Mouse (Mus musculus): ENCODE results near the gene Zfp64. TPM values are rescaled to one million over a fixed set of nuclear protein-coding genes. Genes with fewer than 3 reads are reported as not detected.

Zfp64 gene
- polyA plus RNA-seq, 1 experiment from 2014 or later: 44.0 TPM

DNA sequence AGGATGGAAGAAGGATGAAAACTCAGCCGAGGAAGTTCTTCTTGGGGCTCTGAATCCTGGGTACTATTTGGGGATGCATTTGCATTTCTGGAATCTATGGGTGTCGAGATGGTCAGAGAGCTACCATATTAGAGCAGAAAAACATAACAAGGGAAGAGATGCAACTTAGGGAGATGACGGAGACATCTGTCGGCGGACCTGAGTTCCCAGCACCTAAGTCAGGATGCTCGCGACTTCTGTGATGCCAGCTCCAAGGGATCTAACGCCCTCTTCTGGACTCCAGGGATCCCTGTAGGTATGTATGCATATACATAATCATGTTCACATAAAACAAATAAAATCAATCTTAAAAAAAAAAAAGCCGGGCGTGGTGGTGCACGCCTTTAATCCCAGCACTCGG is 26.1 kb upstream of the Zfp64 start:
- Histone ChIP-seq H3K9ac (replicated peaks; ENCODE audit: low read length) (no peak overlapping the region), H3K4me3 (ENCODE audit: low read depth, low read length) (0 out of 2 replicates have a peak overlapping the region, but pooled peaks have one; percentile 0), H3K36me3 (replicated peaks; ENCODE audit: control insufficient read depth, insufficient read depth, low read depth, low read length) (no peaks in the 10 kb centered on the region), H3K27me3 (ENCODE audit: control insufficient read depth, insufficient read depth, low read length) (no peaks in the 10 kb centered on the region), H3K4me2 (ENCODE audit: low read depth, low read length) (no peak overlapping the region; the same call in 1 of the 2 replicates), H3K27ac (replicated peaks; ENCODE audit: low read depth, low read length) (no peak overlapping the region), H3K4me1 (ENCODE audit: control insufficient read depth, insufficient read depth, low read length) (no peaks in the 10 kb centered on the region), H3K9me3 (replicated peaks; ENCODE audit: control insufficient read depth, low read length) (no peaks in the 10 kb centered on the region)
- WGBS: 59% methylated on average over 12 of the region's 12 CpGs
- ATAC-seq (replicated peaks; ENCODE audit: insufficient number of reproducible peaks, low FRiP score, low TSS enrichment, low read depth) (no peak), DNase-seq (ENCODE audit: low spot score) (no peak)

DNA sequence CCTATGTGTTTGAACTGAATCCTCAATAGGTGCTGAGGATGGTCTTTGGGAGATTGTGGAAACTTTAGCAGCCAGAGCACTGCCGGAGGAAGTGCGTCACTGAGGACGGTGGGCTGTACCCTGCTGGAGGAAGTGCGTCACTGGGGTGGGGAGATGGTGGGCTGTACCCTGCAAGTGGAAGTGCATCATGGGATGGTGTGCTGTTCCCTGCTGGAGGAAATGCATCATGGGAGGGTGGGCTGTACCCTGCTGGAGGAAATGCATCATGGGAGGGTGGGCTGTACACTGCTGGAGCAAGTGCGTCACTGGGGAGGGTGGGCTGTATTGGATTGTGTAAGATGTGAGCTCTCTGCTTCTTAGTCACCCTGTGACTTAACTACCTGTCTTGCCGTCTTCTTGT is 25.5 kb upstream of the Zfp64 start:
- peak; percentile 86 for ATAC-seq (replicated peaks; ENCODE audit: insufficient number of reproducible peaks, low FRiP score, low TSS enrichment, low read depth)
- H3K27me3 ChIP-seq (ENCODE audit: control insufficient read depth, insufficient read depth, low read length): no peaks in the 10 kb centered on the region
- H3K4me2 ChIP-seq (ENCODE audit: low read depth, low read length): no peak overlapping the region; the same call in 1 of the 2 replicates
- H3K27ac ChIP-seq (replicated peaks; ENCODE audit: low read depth, low read length): no peak overlapping the region
- no peak overlapping the region for H3K9ac ChIP-seq (replicated peaks; ENCODE audit: low read length)
- 0 out of 2 replicates have a peak overlapping the region, but pooled peaks have one; percentile 0 for H3K4me3 ChIP-seq (ENCODE audit: low read depth, low read length)
- H3K36me3 ChIP-seq (replicated peaks; ENCODE audit: control insufficient read depth, insufficient read depth, low read depth, low read length): no peaks in the 10 kb centered on the region
- DNase-seq (ENCODE audit: low spot score): peak; percentile 70
- no peaks in the 10 kb centered on the region for H3K9me3 ChIP-seq (replicated peaks; ENCODE audit: control insufficient read depth, low read length)
- 42% methylated on average over 6 of the region's 6 CpGs for WGBS
- no peaks in the 10 kb centered on the region for H3K4me1 ChIP-seq (ENCODE audit: control insufficient read depth, insufficient read depth, low read length)

DNA sequence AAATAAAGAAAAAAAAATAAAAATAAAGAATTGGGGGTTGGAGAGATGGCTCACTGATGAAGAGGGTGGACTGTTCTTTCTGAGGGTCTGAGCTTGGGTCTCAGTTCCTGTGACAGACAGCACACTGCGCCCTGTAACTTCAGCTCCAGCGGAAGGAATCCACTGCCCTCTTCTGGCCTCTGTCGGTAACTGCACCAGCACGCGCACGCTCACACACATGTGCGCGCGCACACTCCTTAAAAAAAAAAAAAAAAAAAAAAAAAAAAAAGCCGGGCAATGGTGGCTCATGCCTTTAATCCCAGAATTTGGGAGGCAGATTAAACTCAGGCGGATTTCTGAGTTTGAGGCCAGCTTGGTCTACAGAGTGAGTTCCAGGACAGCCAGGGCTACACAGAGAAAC is 24.4 kb upstream of the Zfp64 start:
- no peak for ATAC-seq (replicated peaks; ENCODE audit: insufficient number of reproducible peaks, low FRiP score, low TSS enrichment, low read depth)
- peak; percentile 32 for DNase-seq (ENCODE audit: low spot score)
- 46% methylated on average over 11 of the region's 11 CpGs for WGBS

DNA sequence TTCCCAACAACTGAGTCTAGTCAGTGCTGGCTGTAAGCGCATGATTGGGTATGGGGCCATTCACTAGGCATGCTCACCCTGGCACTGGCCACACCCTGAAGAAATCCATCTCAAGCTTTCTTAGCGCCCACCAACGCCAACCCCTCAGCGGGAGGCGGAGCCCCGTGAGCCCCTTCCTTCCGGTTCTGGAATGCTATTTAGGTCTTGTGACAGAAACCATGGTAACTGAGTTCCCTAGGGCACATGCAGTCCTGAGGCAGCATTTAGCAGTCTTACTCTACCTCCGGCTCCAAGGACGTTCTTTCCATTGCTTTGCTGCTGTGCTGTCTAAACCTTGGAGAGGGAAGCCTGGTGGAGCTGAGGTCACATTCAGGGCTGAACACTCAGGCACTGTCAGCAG is 22.6 kb upstream of the Zfp64 start:
- H3K27ac ChIP-seq (replicated peaks; ENCODE audit: low read depth, low read length): no peak overlapping the region
- H3K9me3 ChIP-seq (replicated peaks; ENCODE audit: control insufficient read depth, low read length): no peaks in the 10 kb centered on the region
- H3K27me3 ChIP-seq (ENCODE audit: control insufficient read depth, insufficient read depth, low read length): no peaks in the 10 kb centered on the region
- no peak overlapping the region for H3K9ac ChIP-seq (replicated peaks; ENCODE audit: low read length)
- 46% methylated on average over 9 of the region's 9 CpGs for WGBS
- no peaks in the 10 kb centered on the region for H3K4me1 ChIP-seq (ENCODE audit: control insufficient read depth, insufficient read depth, low read length)
- H3K36me3 ChIP-seq (replicated peaks; ENCODE audit: control insufficient read depth, insufficient read depth, low read depth, low read length): no peaks in the 10 kb centered on the region
- no peak for ATAC-seq (replicated peaks; ENCODE audit: insufficient number of reproducible peaks, low FRiP score, low TSS enrichment, low read depth)
- H3K4me3 ChIP-seq (ENCODE audit: low read depth, low read length): no peak overlapping the region
- DNase-seq (ENCODE audit: low spot score): peak; percentile 51
- H3K4me2 ChIP-seq (ENCODE audit: low read depth, low read length): no peak overlapping the region

More for the DNA sequence above, 24.4 kb upstream of the Zfp64 start:
- Histone ChIP-seq H3K9ac (replicated peaks; ENCODE audit: low read length) (no peak overlapping the region), H3K4me3 (ENCODE audit: low read depth, low read length) (no peak overlapping the region), H3K9me3 (replicated peaks; ENCODE audit: control insufficient read depth, low read length) (no peaks in the 10 kb centered on the region), H3K4me2 (ENCODE audit: low read depth, low read length) (no peak overlapping the region), H3K27ac (replicated peaks; ENCODE audit: low read depth, low read length) (no peak overlapping the region), H3K36me3 (replicated peaks; ENCODE audit: control insufficient read depth, insufficient read depth, low read depth, low read length) (no peaks in the 10 kb centered on the region), H3K4me1 (ENCODE audit: control insufficient read depth, insufficient read depth, low read length) (no peaks in the 10 kb centered on the region), H3K27me3 (ENCODE audit: control insufficient read depth, insufficient read depth, low read length) (no peaks in the 10 kb centered on the region)

DNA sequence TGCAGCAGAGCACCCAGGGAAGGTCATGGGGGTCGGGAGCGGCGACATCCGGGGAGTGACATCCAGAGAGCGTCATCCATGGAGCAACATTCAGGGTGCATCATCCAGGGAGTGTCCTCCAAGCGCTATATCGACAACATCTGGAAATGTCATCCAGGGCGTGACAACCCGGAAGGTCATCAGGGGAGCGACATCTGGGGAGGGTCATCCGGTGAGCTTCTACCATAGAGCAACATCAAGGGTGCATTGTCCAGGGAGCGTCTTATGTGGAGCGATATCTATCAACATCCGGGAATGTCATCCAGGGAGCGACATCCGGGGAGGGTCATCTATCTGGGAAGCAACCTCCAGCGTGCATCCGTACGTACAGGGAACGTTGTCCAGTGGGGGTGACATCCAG is 14.7 kb upstream of the Zfp64 start:
- Histone ChIP-seq H3K4me2 (ENCODE audit: low read depth, low read length) (no peak overlapping the region), H3K27me3 (ENCODE audit: control insufficient read depth, insufficient read depth, low read length) (no peaks in the 10 kb centered on the region), H3K9ac (replicated peaks; ENCODE audit: low read length) (no peak overlapping the region), H3K4me1 (ENCODE audit: control insufficient read depth, insufficient read depth, low read length) (no peaks in the 10 kb centered on the region), H3K27ac (replicated peaks; ENCODE audit: low read depth, low read length) (no peak overlapping the region), H3K36me3 (replicated peaks; ENCODE audit: control insufficient read depth, insufficient read depth, low read depth, low read length) (no peaks in the 10 kb centered on the region), H3K9me3 (replicated peaks; ENCODE audit: control insufficient read depth, low read length) (no peaks in the 10 kb centered on the region; the same call in 1 of the 2 replicates), H3K4me3 (ENCODE audit: low read depth, low read length) (no peak overlapping the region)
- ATAC-seq (replicated peaks; ENCODE audit: insufficient number of reproducible peaks, low FRiP score, low TSS enrichment, low read depth) (no peak), DNase-seq (ENCODE audit: low spot score) (no peak)
- 92% methylated on average over 20 of the region's 20 CpGs for WGBS

DNA sequence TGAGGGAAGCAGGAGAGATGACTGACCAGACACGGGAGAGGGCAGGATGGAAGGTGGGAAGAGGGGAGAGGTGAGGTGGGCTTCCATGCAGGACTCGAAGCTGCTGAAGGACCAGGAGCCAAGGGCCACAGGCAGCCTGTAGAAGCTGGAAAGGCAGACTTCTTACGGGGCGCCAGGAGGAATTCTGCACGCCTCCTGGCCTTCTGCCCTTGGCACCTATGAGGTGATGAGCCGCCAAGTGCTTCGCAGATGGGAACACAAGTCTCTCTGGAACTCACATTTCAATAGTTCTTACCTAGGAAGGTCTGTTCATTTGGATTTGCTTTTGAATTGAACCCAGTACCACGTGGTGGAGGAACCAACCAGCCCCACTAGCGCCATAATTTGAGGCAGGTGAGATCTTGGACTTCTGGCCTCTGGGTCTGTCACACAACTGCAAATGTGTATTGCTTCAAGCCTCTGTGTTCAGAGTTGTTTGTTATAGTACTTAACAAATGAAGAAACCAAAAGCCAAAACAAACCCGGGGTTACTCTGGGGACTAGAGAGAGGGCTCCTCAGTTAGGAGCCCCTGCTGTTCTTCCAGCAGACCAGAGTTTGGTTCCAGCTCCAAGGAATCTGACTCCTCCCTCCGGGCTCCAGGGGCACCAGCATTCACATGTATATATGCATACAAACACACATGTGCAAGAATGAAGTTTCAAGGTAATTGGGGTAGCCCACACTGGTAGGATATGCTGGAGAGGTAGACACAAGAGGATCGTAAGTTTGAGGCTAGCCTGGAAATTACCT is 12.9 kb upstream of the Zfp64 start:
- no peak overlapping the region for H3K4me3 ChIP-seq (ENCODE audit: low read depth, low read length)
- no peak overlapping the region for H3K4me2 ChIP-seq (ENCODE audit: low read depth, low read length)
- no peak for DNase-seq (ENCODE audit: low spot score)
- no peak overlapping the region for H3K9ac ChIP-seq (replicated peaks; ENCODE audit: low read length)
- no peaks in the 10 kb centered on the region for H3K4me1 ChIP-seq (ENCODE audit: control insufficient read depth, insufficient read depth, low read length)
- ATAC-seq (replicated peaks; ENCODE audit: insufficient number of reproducible peaks, low FRiP score, low TSS enrichment, low read depth): no peak
- 82% methylated on average over 12 of the region's 12 CpGs for WGBS
- no peaks in the 10 kb centered on the region for H3K36me3 ChIP-seq (replicated peaks; ENCODE audit: control insufficient read depth, insufficient read depth, low read depth, low read length)
- H3K9me3 ChIP-seq (replicated peaks; ENCODE audit: control insufficient read depth, low read length): no peaks in the 10 kb centered on the region; the same call in 1 of the 2 replicates
- no peaks in the 10 kb centered on the region for H3K27me3 ChIP-seq (ENCODE audit: control insufficient read depth, insufficient read depth, low read length)
- H3K27ac ChIP-seq (replicated peaks; ENCODE audit: low read depth, low read length): no peak overlapping the region

DNA sequence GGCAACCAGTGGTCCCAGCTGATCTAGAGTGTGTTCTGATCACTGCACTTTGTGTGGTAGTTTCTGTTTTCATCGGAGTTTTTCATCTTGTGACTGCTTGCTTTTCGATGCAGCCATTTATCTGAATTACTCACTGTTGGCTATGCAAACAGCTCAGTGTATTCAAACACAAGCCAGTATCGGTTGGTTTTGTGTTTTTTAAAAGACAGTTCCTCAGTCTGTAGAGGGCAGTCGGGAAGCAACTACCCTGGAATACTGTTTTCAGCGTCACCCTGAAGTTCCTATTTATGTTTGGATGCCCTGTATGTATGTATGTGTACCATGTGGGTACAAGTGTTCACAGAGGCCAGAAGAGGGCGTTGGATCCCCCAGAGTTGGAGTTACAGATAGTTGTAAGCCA is 11.1 kb upstream of the Zfp64 start:
- Histone ChIP-seq H3K4me2 (ENCODE audit: low read depth, low read length) (no peak overlapping the region), H3K27me3 (ENCODE audit: control insufficient read depth, insufficient read depth, low read length) (no peaks in the 10 kb centered on the region), H3K9ac (replicated peaks; ENCODE audit: low read length) (no peak overlapping the region), H3K36me3 (replicated peaks; ENCODE audit: control insufficient read depth, insufficient read depth, low read depth, low read length) (no peaks in the 10 kb centered on the region), H3K27ac (replicated peaks; ENCODE audit: low read depth, low read length) (no peak overlapping the region), H3K4me3 (ENCODE audit: low read depth, low read length) (no peak overlapping the region), H3K9me3 (replicated peaks; ENCODE audit: control insufficient read depth, low read length) (no peaks in the 10 kb centered on the region; the same call in 1 of the 2 replicates), H3K4me1 (ENCODE audit: control insufficient read depth, insufficient read depth, low read length) (no peaks in the 10 kb centered on the region)
- DNase-seq (ENCODE audit: low spot score): no peak
- no peak for ATAC-seq (replicated peaks; ENCODE audit: insufficient number of reproducible peaks, low FRiP score, low TSS enrichment, low read depth)
- WGBS: 87% methylated on average over 6 of the region's 6 CpGs

DNA sequence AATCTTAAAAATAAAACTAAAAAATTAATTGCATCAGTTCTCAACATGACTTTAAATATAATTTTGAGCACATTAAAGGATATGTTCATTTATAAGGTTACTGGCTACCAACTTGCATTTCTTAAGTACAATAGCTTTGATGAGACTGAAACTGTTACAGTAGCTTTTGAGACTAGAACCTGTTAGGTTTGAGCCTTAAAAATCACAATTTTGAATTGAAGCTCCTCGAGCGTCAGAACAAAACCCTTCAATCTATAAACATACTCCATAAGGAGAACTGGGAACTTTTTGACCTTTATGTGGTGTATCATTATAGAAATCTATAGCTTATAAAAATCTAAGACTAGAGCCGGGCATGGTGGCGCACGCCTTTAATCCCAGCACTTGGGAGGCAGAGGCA is 9.5 kb upstream of the Zfp64 start:
- H3K4me2 ChIP-seq (ENCODE audit: low read depth, low read length): no peak overlapping the region
- WGBS: 94% methylated on average over 5 of the region's 5 CpGs

More for the DNA sequence above, 9.5 kb upstream of the Zfp64 start:
- DNase-seq (ENCODE audit: low spot score) (no peak), ATAC-seq (replicated peaks; ENCODE audit: insufficient number of reproducible peaks, low FRiP score, low TSS enrichment, low read depth) (no peak)
- Histone ChIP-seq H3K36me3 (replicated peaks; ENCODE audit: control insufficient read depth, insufficient read depth, low read depth, low read length) (no peaks in the 10 kb centered on the region), H3K4me1 (ENCODE audit: control insufficient read depth, insufficient read depth, low read length) (no peaks in the 10 kb centered on the region), H3K4me3 (ENCODE audit: low read depth, low read length) (no peak overlapping the region), H3K9me3 (replicated peaks; ENCODE audit: control insufficient read depth, low read length) (no peaks in the 10 kb centered on the region; the same call in 1 of the 2 replicates), H3K9ac (replicated peaks; ENCODE audit: low read length) (no peak overlapping the region), H3K27ac (replicated peaks; ENCODE audit: low read depth, low read length) (no peak overlapping the region), H3K27me3 (ENCODE audit: control insufficient read depth, insufficient read depth, low read length) (no peaks in the 10 kb centered on the region)

Measured in embryonic facial prominence, embryonic 11.5 days (tissue).